ENCODE assay signal across 8 mouse cellular contexts in the genomic region with DNA sequence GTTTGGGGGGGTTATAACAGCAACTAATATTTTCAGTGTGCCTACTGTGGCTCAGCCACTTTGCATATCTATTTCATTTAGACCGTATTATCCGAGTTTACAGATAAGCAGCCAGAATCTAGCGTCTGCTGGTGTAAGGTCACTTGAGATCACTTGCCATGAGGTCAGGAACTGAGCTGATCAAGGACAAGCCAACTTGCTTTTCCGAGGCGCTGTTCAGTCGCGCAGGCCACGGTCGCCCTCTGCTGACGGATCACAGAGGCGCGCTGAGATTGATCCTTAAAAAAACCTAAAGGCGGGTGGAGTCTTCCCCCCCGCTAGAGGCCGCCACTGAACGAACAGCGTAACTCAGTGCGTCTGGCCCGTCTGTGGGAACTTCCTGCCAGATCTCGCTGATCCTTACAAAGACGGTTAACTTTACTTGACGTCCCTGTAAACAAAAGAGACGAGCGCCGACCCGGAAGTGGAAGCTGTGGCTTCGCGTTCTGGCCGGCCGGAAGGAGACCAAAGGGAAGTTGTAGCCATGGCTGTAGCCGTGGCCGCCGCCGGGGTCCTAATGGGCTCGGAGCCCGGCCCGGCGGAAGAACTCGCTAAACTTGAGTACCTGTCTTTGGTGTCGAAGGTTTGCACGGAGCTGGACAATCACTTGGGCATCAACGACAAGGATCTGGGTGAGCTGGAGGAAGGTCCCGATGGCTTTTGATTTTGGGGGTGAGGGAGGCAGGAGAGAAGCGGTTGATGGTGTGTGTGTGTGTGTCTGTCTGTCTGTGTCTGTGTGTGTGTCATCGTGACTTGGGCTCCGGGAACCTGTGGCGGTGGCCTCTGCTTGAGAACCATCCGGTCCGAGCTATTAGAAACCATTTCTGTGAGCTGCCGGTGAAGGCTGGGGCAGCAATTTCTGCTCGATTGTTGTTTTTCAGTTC. TPM values are rescaled to one million over a fixed set of nuclear protein-coding genes. Genes with fewer than 3 reads are reported as not detected.
DNase-seq lines count a peak whose midpoint lies in the region; ATAC-seq lines count a peak whose summit lies in the region.

TSS of gene Dhx8 (plus strand) at position 402 of the 923 bp plus-strand sequence.

- H3K27ac ChIP-seq in intestine, embryonic 14.5 days (ENCODE audit: low read depth): peak within 1 kb of the TSS; percentile 36

- peak within 1 kb of the TSS; percentile 78 for H3K9ac ChIP-seq in intestine, embryonic 14.5 days (ENCODE audit: low read length)

- peak within 1 kb of the TSS; percentile 78 for H3K4me2 ChIP-seq in intestine, embryonic 14.5 days (ENCODE audit: low read length)

- H3K27me3 ChIP-seq in intestine, embryonic 14.5 days (replicated peaks; ENCODE audit: control insufficient read depth, insufficient read depth, low read length): no peaks in the 10 kb centered on the region

- ATAC-seq in intestine, embryonic 14.5 days (replicated peaks; ENCODE audit: low FRiP score, low TSS enrichment, low read depth): peak; percentile 94

- peak; percentile 96 to 99 for DNase-seq in adrenal gland, adult 18-20 months (ENCODE audit: low spot score in 2 of 2)
- peak; percentile 98 for DNase-seq in embryo, embryonic 11 days
- peak; percentile 96 for DNase-seq in gastrocnemius, postnatal 25 days
- peak; percentile 99 for DNase-seq in intestine, embryonic 14.5 days (ENCODE audit: low spot score)
- peak; percentile 99 for DNase-seq in left cerebral cortex, postnatal 14 days (ENCODE audit: low spot score in 2 of 2)
- DNase-seq in mesoderm, embryonic 11.5 days (ENCODE audit: low read depth, low spot score): peak; percentile 99
- peak; percentile 96 to 97 for DNase-seq in right cerebral cortex, postnatal 36 days (ENCODE audit: low spot score in 2 of 2)
- DNase-seq in yolk sac, embryonic 10.5 days (ENCODE audit: low spot score): peak; percentile 97

- H3K9me3 ChIP-seq in intestine, embryonic 14.5 days (ENCODE audit: control insufficient read depth, low read length): no peaks in the 10 kb centered on the region

- WGBS in intestine, embryonic 14.5 days: under 1% methylated on average over 51 of the region's 51 CpGs

- H3K4me1 ChIP-seq in intestine, embryonic 14.5 days (replicated peaks; ENCODE audit: control insufficient read depth, insufficient read depth, low read length): peaks cover 12% of the 10 kb centered on the region

- H3K4me3 ChIP-seq in intestine, embryonic 14.5 days (ENCODE audit: low read depth, low read length): peak within 1 kb of the TSS; percentile 89

- intact Hi-C loops in left cerebral cortex, postnatal 14 days (cut with DNase I): loop anchor here (1.0 to 5.0 kb wide), 2 partner anchors 35 to 73 kb away; no protein-coding TSS in a partner anchor

- H3K36me3 ChIP-seq in intestine, embryonic 14.5 days (ENCODE audit: control insufficient read depth, insufficient read depth, low read length): peaks cover 34% of the 10 kb centered on the region

RNA-seq across cellular contexts. Expression of gene Dhx8, which starts in this region (rescaled TPM):
- total RNA-seq in adrenal gland, adult 18-20 months (2021): 10 to 100 TPM; 24.2 to 27.7 TPM
- 10 to 100 TPM; 12.4 TPM for total RNA-seq in gastrocnemius, postnatal 25 days (2021)
- polyA plus RNA-seq in intestine, embryonic 14.5 days (2014; fragmentation: Nextera tagmentation; extraction: Ambion mirVana): 28.3 and 35.3 TPM in 2 replicates
- total RNA-seq in left cerebral cortex, postnatal 14 days (2021): 10 to 100 TPM; 34.6 to 34.9 TPM

Comparison
In these comparisons a context has a peak if more than half of its experiments do, and no peak if none do; other contexts are left out.
1. Peak in every context shown above with its lines: DNase-seq, ATAC-seq, H3K4me3 ChIP-seq and H3K27ac ChIP-seq.